Mouse (Mus musculus) adrenal gland, adult 8-10 months (tissue): ENCODE results near the gene Kcnh3. TPM values are rescaled to one million over a fixed set of nuclear protein-coding genes. Genes with fewer than 3 reads are reported as not detected.

ENCODE experiments used
- DNase-seq: peaks from one replicate; pipeline ENCODE4 v3.0.0; 2022
- total RNA-seq, 4 experiments: library from RNA; stranded (reverse); gene quantifications; 2 replicates each; pipeline ENCODE4 v1.2.4; 2022

The Kcnh3 gene
- 1 to 10 TPM in 3 of 4 experiments, under 1 TPM in 1; 0.70 to 1.9 (median 1.5) TPM for total RNA-seq

DNA sequence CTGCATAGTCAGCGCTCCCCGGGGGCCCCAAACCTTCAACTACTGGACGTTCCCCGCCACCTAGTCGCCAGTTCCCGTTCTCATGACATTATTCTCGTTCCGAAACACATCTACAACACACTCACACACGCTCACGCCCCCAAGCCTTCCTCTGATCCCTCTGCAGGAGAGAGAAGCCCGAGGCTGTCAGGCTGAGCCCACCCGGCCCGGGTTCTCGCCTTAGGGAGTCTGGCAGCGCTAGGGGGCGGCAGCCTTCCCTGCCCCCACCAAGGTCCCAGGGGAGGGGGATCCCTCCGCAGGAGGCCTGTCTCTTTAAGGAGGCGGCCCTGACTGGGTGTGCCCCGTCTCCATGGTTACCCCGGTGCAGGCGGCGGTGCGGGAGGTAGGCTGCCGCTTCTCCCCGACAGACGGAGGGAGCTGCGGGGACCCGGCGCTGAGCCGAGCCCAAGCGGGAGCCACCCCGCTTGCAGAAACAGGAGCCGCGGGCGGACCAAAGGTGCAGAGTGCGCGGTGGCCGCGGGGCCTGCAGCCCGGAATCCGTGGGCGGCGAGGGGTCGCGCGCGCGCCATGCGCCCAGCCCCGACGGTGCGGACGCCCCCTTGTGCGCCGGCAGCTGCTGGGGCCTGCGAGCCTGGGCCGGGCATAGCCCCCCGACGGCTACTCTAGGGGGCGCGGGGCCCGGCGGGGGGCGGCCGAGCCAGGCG is at the start of gene Kcnh3:
Gene Kcnh3 (plus strand): TSS at position 654 of the 704 bp plus-strand sequence.
- peak; percentile 33 for DNase-seq

DNA sequence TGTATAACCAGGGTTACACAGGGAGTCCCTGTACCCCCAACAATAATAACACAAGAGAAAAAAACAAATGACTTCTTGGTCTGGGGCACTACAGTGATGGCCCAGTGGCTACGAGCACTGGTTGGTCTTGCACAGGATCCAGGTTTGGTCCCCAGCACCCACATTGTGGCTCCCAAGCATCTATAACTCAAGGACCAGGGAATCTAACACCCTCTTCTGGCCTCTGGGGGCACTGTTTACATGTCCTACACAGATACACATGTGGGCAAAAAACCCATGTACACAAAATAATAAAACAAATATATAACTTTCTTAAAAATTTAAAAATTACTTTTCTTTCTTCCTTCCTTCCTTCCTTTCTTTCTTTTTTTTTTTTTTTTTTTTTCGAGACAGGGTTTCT is 45.0 kb upstream of the Kcnh3 start:
- DNase-seq: no peak

DNA sequence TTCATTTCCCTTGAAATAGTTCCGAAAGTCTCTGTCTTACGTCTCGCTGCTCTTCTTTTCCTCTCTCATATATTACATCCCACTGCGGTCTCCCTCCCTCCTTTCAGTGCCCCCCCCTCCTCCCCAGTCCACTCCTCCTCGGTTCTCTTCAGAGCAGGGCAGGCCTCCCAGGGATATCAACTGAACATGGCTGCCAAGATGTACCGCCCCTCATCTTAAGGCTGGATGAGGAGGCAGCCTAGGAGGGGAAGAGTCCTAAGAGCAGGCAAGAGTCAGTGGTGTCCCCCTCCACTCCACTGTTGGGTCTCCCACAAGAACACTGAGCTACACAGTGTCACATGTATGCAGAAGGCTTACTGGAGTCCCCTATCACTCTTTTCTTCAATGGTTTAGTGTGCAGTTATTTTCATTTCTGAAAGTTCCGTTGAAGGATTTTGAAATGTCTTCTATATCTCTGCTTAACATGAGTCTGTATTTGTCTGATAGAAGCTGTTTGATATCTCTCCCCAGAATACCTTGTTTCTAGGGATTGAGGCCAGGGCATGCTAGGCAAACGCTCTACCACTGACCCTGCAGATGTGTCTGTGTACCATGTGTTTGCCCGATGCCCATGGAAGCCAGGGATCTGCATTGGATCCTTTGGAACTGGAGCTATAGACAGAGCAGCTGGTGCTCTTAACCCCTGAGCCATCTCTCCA is 40.3 kb upstream of the Kcnh3 start:
- DNase-seq: no peak

DNA sequence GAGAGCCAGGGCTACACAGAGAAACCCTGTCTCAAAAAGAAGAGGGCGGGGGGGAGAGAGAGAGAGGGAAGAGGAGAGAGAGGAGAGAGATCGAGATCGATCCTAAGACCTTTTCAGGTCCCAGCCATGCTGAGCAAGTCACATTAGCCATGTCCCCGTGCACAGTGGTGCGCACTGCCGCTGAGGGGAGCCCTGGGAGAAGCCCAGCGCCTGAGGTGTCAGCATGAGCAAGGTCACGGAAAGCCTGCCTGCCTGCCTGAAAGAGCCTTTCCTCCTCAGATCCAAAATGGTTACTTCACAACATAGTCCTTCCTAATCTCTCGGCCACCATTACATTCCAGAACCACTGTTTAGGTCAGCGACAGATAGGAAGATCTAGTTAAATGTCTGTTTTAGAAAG is 30.3 kb upstream of the Kcnh3 start:
- no peak for DNase-seq

DNA sequence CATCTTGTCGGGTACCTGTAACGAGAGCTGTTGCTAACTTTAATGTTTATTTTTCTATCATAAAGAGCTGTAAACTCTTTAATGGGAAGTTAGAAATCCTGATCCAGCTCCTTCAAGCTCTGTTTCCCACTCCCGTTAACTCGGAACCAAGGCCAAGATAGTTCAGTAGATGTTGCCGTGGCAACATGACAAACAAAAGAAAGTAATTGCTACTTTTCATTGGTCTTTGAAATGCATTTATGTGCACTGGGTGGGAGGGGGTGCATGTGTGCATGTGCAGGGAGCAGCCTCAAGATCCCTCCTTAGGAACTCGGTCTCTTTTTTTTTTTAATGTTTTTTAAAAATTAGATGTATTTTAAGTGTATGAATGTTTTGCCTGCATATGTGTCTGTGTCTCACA is 29.6 kb upstream of the Kcnh3 start:
- DNase-seq: no peak

DNA sequence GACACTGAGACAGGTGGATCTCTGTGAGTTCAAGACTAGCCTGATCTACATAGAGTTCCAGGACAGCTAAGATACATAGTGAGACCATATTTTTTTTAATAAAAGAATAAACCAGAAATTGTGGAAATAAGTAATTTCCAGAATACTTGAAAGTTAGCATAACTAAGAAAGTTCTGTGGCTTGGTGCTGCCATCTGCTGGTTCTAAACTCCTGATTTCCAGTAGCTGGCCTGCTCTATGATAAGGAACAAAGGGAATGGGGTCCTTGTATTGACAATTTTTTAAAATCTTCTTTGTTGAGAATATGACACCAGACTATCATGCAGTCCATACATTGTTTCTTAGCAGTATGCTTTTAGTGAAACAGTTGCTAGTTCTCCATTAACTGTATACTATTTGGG is 25.9 kb upstream of the Kcnh3 start:
- DNase-seq: no peak

DNA sequence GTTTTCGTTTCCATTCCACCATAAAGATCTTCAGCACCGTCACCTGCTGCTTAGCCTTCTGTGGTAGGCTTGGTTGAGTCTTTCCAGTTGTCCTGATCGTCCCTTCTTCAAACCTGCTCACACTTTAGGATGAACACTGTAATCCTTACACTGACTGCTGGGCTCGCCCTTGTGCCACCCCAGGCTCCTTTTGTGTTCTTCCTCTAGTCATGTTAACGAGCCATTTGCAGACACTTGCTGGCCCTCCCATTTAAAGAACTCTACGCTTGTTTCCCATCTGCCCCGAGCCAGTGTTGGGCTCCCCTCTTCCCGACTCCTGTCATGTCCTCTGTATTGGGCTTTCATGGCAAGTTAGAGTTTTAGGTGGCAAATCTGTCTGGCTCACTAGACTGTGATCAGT is 18.7 kb upstream of the Kcnh3 start:
- no peak for DNase-seq

DNA sequence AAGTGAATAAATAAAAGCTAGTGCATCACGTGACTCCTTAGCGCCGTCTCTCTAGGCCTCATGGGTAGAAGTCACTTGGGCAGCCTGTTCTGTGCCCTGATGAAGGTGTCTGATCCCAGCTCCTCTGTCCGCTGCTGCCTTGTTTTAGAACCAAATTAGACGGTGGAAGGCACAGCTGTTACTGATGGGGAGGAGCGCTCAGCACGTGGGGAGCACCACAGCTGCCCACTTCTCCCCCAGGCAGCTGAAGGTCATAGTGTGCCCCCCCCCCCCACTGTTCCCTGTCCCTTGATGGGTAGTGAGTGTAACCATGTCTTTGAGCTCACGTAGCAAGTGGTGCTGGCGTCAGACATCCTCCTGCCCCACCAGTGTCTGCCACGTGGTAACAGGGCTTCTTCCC is 11.5 kb upstream of the Kcnh3 start:
- DNase-seq: no peak

DNA sequence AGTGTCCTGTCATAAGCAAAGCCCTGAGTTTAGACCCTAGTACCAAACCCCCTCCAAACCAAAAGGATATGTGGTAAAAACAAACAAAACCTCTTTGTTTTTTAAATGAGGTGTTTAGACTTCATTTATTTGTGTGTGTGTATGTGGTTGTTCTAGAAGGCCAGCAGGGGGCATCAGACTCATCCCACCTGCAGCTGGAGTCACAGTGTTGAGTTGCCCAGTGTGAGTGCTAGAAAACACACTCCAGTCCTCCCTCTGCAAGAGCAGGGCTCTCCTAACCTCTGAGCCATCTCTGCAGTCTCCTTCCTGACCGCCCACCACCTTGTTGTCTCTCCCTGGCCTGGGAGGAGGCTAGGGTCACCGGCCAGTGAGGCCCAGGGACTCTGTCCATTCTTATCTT is 9.7 kb upstream of the Kcnh3 start:
- DNase-seq: no peak

DNA sequence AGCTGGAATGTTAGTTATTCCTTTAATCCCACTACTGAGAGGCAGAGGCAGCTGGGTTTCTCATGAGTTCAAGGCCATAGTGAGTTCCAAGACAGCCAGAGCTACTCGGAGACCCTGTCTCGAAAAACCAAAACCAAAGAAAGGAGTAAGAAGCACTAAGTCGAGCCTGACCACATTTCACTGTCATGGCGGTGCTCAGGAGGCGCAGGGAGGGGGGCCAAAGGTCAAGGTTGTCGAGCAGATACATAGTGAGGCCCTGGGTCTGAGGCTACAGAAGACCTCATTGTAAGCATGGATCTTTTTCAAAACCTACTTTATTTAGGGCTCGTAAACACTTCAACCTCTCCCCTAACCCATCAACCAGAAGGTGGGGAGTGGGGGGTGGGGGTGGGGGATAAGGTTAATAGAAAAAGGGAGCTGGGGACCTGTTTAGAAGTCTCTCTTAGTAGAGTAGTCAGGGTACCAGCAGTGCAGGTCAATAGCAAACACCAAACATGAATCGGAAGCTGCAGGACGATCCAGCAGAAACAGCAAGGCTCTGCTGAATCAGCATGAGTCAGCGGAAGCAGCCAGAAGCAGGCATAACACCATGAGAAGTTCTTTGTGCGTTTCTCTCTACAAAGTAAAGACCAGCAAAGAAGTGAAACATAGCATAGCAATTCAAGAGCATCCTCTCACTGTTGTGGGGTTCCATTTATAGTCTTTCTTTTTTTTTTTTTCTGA is 8.8 kb upstream of the Kcnh3 start:
- DNase-seq: no peak

DNA sequence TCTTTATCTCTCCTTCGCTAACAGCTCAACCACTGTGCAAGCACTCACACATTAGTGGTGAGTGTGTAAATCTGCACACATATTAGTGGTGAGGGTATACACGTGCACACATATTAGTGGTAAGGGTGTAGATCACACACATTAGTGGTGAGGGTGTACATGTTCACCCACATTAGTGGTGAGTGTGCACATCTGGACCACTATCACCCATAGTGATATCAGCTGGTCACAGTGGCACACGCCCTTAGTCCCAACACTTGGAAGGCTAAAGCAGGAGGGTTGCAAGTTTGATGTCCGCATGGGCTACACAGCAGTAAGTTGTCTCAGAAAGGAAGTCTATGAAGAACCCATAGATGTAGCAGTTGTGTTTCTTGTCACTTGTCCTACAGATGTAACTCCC is 7.0 kb upstream of the Kcnh3 start:
- no peak for DNase-seq

DNA sequence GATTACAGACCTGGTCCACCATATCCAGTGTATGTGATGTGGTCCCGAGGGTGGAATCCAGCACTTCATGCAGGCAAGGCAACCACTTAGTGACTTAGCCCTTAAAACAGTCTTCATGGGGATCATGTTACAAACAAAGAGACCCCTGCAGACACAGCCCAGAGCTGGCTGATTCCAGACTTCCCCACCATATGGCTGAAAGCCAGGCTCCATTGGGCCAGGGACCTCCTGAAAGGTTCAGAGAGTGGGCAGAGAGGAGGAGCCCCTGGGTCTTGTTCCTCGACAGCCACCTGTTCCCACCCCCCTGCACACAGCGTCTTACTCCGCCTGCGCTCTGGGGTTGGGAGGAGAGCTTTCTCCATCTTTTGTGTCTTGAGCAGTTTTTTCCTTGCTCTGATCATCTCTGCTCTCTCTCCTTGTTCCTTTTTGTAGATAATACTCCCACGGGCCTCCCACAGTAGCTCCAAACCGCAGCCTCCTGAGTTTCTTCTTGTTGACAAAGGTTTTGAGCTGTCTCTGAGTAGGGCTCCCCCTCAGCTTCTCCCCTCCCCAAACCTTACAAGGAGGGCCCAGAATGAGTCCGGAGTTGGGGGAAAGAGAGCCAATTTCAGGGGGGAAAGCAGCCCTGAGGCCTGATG is 3.2 kb upstream of the Kcnh3 start:
- no peak for DNase-seq

DNA sequence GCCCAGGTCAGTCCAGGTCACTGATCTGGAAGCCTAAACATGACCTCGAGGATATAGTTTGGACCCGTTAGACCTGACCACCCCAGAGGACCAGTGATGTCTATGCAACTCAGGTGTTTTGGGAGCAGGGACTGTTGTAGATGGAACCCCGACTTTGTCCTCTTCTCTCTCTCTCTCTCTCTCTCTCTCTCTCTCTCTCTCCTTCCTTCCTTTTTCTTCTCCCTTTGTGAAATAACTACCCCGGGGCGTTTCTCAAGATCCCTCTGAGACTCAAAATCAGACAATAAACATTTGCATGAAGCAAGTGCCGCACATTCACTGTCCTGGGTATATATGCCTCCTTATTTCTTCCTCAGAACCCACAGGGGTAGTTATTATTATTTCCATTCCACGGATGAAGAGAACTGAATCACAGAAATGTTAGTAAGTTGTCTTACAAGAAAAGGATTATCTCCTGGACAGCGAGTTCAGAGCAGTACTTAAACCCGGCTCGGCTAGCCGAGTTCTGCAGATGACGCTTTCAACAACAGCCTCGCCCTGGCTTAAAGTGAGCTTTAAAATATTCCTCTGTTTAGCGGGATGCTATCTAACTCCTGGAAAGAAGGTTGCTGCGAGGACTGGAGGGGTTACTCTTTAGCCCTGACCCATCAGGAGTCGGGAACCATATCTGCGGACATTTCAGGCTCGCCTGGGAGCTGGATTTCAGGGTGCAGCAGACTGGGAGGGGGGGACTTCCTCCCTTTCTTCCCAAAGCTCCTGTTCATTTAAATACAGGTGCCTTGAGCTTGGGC is 1.7 kb upstream of the Kcnh3 start:
- DNase-seq: no peak

DNA sequence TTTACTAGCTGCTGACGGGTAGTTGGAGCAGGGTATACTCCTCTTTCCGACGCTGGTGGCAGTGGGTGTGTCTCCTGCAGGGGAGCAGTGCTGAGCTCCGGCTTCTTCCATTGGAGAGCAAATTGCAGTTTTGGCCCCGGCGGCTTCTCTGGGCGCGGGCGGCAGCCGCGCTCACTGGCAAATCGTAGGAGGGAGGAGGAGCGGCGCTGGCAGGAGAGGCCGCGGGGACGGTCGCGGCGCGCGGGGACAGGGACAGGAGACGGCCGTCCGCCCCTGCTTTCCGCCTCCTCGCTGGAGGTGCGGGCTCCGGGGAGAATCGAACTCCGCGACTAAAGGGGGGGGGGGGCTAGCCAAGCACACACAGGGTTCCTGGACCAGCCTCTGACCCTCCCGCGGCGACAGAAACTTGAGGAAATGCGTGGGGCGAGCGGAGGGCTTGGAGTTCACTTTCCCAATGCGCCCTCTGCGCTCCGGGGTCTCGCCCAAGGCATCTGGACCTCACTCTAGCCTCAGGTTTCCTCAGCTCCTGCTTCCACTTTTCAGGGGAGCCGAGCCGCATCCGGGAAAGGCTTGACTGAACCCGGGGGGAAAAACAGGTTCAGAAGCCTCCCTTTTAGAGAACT is 965 bp upstream of the Kcnh3 start:
- DNase-seq: no peak

DNA sequence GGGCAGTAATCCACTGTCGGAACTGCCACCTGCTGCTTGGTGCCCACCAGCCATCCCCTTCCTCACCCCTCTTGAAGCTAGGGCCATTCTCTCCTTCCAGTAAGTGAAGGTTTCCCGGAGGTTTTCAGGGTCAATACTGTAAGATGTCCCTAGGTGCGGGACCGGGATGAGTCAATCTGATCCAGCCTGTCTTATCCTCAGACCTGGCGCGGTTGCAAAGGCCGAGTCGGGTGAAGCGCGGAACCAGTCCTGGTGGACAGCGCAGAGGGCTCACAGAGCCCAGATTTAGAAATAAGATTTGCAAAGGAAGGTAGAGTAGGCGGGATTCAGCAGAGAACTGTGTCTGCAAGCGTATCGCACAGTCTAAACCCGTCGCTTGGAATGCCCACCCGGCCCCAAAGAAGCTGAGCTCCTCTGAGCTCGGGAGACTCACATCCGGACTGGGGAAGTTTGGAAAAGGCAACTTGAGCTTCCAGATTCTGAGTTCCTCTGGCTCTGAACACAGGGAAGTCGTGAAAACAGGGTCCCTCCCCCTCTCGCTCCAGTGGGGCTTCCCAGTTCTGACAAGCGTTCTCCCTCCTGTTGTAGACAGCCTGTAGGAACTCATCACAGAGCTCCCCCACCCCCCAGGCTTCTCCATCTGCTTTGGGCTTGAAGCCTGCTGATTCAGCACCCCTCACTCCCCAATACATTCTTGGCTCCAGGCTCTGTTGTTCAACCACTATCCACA is 585 bp downstream of the Kcnh3 start:
- DNase-seq: no peak

DNA sequence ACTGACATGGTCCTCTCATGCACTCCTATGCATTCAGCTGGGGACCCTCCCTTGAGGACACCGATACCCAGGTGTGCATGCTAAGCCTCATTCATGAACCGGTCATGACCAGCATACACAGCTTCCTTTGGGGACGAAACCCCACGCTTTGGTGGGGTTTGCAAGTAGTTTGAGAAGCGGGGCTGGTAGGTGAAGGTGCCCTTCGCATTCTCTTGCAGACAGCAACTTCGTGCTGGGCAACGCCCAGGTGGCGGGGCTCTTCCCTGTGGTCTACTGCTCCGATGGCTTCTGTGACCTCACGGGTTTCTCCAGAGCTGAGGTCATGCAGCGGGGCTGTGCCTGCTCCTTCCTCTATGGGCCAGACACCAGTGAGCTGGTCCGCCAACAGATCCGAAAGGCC is 1.4 kb downstream of the Kcnh3 start:
- DNase-seq: no peak

DNA sequence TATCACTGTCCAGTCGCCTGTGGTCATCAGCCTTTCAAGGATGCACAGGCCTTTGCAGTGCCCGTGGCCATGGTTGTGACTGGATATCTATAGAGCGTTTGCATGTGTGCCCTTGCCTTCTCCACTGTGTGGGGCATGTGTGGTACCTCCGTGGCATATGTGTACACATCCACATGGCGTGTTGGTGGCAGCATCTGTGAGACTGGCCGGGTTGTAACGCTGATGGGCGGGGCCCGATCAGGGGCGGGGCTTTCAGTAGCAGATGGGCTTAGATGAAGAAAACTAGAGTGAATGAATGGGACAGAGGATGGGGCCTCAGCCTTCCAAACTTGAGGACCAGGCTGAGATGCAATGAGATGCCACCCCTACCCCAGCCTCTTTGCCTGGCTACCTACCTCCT is 7.3 kb downstream of the Kcnh3 start:
- DNase-seq: no peak

DNA sequence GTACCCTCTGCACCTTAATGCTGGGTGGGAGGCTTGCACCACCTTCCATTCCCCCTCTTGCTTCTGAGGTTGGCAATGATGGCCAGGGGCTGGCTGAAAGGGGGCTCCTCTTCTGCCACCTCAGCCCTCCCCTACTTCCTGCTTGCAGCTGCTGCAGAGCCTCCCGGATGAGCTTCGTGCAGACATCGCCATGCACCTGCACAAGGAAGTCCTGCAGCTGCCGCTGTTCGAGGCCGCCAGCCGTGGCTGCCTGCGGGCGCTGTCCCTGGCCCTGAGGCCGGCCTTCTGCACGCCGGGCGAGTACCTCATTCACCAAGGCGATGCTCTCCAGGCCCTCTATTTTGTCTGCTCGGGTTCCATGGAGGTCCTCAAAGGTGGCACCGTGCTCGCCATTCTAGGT is 9.1 kb downstream of the Kcnh3 start:
- DNase-seq: no peak

DNA sequence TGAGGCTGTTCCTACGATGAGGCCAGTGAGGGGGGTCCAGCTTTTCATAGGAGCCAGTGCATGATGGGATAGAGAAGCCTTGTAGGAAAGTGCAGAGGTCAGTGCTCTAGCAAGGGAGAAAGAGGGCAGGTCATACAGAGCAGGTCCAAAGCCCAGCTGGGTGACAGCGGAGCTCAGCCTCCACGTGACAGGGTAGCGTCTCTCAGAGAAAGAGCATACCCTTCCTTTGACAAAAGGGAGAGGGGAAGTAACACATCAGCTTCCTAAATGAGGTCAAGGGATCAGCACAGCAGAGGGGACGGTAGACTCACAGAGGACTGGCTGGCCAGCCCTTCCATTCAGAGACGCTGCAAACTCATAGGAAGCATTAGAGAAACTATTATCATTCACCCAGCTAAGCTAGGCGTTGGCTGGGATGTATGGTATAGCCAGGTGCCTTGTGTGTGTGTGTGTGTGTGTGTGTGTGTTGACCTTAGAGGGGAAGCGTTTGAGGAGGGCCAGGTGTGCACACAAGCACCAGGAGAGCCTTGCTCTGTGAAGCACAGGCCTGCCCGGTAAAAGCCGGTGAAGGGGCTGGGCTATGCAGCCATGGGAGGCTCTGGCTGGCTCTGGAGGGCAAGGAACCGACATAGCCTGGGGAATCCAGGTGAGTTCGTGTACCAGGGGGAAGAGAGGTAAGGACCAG is 9.8 kb downstream of the Kcnh3 start:
- no peak for DNase-seq

DNA sequence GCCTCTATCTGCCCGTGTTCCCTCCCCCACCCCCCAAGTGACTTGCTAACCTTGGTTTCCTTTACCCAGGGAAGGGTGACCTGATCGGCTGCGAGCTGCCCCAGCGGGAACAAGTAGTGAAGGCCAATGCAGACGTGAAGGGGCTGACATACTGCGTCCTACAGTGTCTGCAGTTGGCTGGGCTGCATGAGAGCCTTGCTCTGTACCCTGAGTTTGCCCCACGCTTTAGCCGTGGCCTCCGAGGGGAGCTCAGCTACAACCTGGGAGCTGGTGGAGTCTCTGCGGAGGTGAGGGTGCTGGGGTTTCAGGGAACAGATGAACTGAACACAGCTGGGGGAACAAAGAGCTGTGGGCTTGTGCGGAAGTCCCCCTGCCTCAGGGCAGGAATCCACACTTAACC is 13.3 kb downstream of the Kcnh3 start:
- no peak for DNase-seq

DNA sequence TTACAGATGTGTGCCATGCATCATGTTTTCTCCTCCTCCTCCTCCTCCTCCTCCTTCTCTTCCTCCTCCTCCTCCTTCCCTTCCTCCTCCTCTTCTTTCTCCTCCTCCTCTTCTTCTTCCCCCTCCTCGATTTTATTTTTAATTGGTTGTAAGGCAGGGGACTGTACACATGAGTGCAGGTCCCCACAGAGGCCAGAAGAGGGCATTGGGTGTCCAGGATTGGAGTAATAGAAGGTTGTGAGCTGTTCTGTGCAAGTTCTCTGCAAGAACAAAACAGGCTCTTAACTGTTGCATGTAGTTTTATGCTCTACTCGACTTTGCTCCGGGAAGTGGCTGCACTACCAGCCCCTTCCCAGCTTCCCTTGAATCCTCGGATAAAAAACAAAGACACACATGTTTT is 15.5 kb downstream of the Kcnh3 start:
- DNase-seq: no peak
